Comparison of ENCODE assay signal across 14 mouse cellular contexts in genomic region chr13:109917551-109917950, GRCm38 (mm10).
"Had no signal": no experiment of that assay in that cellular context is flagged by ENCODE, and none has a peak within 500 bp of the region (broad histone marks: within the 10 kb centered on the region; RNA-seq: fewer than 3 reads in every experiment).

No protein-coding gene starts in this region.

- H3K4me2 ChIP-seq: limb, embryonic 12.5 days; limb, embryonic 15.5 days; liver, embryonic 11.5 days; lung, embryonic 14.5 days had no signal

- H3K27ac ChIP-seq: limb, embryonic 12.5 days; limb, embryonic 15.5 days; liver, embryonic 14.5 days; macrophage had no signal

- H3K9ac ChIP-seq: limb, embryonic 12.5 days; limb, embryonic 15.5 days; liver, embryonic 14.5 days; liver, postnatal 0 days; lung, embryonic 14.5 days had no signal

- H3K4me3 ChIP-seq: limb, embryonic 12.5 days; limb, embryonic 15.5 days had no signal

- DNase-seq: kidney, postnatal 14 days; kidney, postnatal 4 days; left cerebral cortex, postnatal 4 days; liver, postnatal 0 days; lung, embryonic 14.5 days; midbrain, embryonic 14.5 days; thymus, adult 18-20 months; thymus, postnatal 4 days had no signal

- H3K36me3 ChIP-seq: limb, embryonic 12.5 days; limb, embryonic 15.5 days had no signal

- H3K9me3 ChIP-seq: limb, embryonic 12.5 days; limb, embryonic 15.5 days had no signal

- ATAC-seq: liver, postnatal 0 days; lung, postnatal 0 days had no signal

- H3K27me3 ChIP-seq: limb, embryonic 12.5 days; limb, embryonic 15.5 days had no signal
